Mouse (Mus musculus): ENCODE measurements around the gene Tnip2. TPM values are rescaled to one million over a fixed set of nuclear protein-coding genes. Genes with fewer than 3 reads are reported as not detected.

The Tnip2 gene
- polyA plus RNA-seq, 1 experiment from 2014 or later = 10.5 TPM

- no peak for DNase-seq (ENCODE audit: low spot score)
- Histone ChIP-seq H3K27ac (no peak overlapping the region), H3K36me3 (replicated peaks; ENCODE audit: control insufficient read depth, insufficient read depth) (peaks cover 82% of the 10 kb centered on the region), H3K9me3 (ENCODE audit: control insufficient read depth, low read length) (no peaks in the 10 kb centered on the region), H3K27me3 (ENCODE audit: control insufficient read depth, insufficient read depth, low read length) (no peaks in the 10 kb centered on the region), H3K9ac (no peak overlapping the region), H3K4me3 (replicated peaks; ENCODE audit: low read length) (no peak overlapping the region), H3K4me2 (replicated peaks) (no peak overlapping the region), H3K4me1 (replicated peaks; ENCODE audit: control insufficient read depth, insufficient read depth, low read length) (no peaks in the 10 kb centered on the region)
- WGBS = 85% methylated on average over 9 of the region's 9 CpGs
- no peak for ATAC-seq (ENCODE audit: low FRiP score)
Measured at GRCm38 (mm10) chr5:34446207-34446606, 67.6 kb downstream of the Tnip2 start.

Other genes with a start within 250 kb of the Tnip2 start
- 3.8 and 4.6 TPM in 2 replicates for gene Zfyve28, start 225.5 kb downstream of the Tnip2 start, polyA plus RNA-seq (2014; fragmentation: Nextera tagmentation; extraction: Ambion mirVana)
- 0.09 and 0.15 TPM in 2 replicates for gene Cfap99, start 225.4 kb downstream of the Tnip2 start, polyA plus RNA-seq (2014; fragmentation: Nextera tagmentation; extraction: Ambion mirVana)
- 139 and 147 TPM in 2 replicates for gene Rnf4, start 177.7 kb downstream of the Tnip2 start, polyA plus RNA-seq (2014; fragmentation: Nextera tagmentation; extraction: Ambion mirVana)
- 18.0 and 19.2 TPM in 2 replicates for gene Fam193a, start 144.1 kb downstream of the Tnip2 start, polyA plus RNA-seq (2014; fragmentation: Nextera tagmentation; extraction: Ambion mirVana)
- gene Sh3bp2, start 11.8 kb upstream of the Tnip2 start, polyA plus RNA-seq (2014; fragmentation: Nextera tagmentation; extraction: Ambion mirVana) = 18.7 and 21.4 TPM in 2 replicates
- gene Add1, start 59.7 kb upstream of the Tnip2 start, polyA plus RNA-seq (2014; fragmentation: Nextera tagmentation; extraction: Ambion mirVana) = 225 and 234 TPM in 2 replicates
- gene Mfsd10, start 123.2 kb upstream of the Tnip2 start, polyA plus RNA-seq (2014; fragmentation: Nextera tagmentation; extraction: Ambion mirVana) = 70.3 and 93.3 TPM in 2 replicates
- 21.5 and 23.1 TPM in 2 replicates for gene Nop14, start 146.2 kb upstream of the Tnip2 start, polyA plus RNA-seq (2014; fragmentation: Nextera tagmentation; extraction: Ambion mirVana)
- 1.9 and 3.4 TPM in 2 replicates for gene Grk4, start 146.4 kb upstream of the Tnip2 start, polyA plus RNA-seq (2014; fragmentation: Nextera tagmentation; extraction: Ambion mirVana)
- 16.4 and 20.2 TPM in 2 replicates for gene Htt, start 247.7 kb upstream of the Tnip2 start, polyA plus RNA-seq (2014; fragmentation: Nextera tagmentation; extraction: Ambion mirVana)

Measured in hindbrain, embryonic 14.5 days (tissue).